Mouse (Mus musculus) liver, embryonic 14.5 days (tissue): Measurements from ENCODE around the gene Ift74. TPM values are rescaled to one million over a fixed set of nuclear protein-coding genes. Genes with fewer than 3 reads are reported as not detected.

Source experiments
- ATAC-seq: fragments of 200-750 bp; cut with Nextera tagmentation; 2 replicates; pipeline ENCODE4 v1.8.0; 2017; ENCODE audit warnings: moderate number of reproducible peaks, mild to moderate bottlenecking, moderate library complexity; ENCODE audit not compliant: insufficient read depth
- DNase-seq, 3 experiments: peaks; one replicate each; pipeline ENCODE4 v3.0.0-alpha.2; 2012 to 2013; ENCODE audit warnings: low read depth in 3 of 3, low spot score in 3 of 3
- H3K27ac ChIP-seq: fragments of 300-500 bp; sonication (generic); 2 replicates; pipeline ENCODE4 v1.5.1; 2014; ENCODE audit warnings: moderate library complexity, mild to moderate bottlenecking, control low read depth, inconsistent platforms
- H3K27me3 ChIP-seq: fragments of 300-500 bp; sonication (generic); 2 replicates; pipeline ENCODE4 v1.6.1; 2014; ENCODE audit warnings: mild to moderate bottlenecking, low read length, moderate library complexity; ENCODE audit not compliant: control insufficient read depth, insufficient read depth
- H3K36me3 ChIP-seq: fragments of 300-500 bp; sonication (generic); replicated peaks from 2 replicates; pipeline ENCODE4 v1.6.1; 2014; ENCODE audit warnings: low read depth; ENCODE audit not compliant: control insufficient read depth, insufficient read depth
- H3K4me1 ChIP-seq, 2 experiments: fragments of 200-500 bp in 1 of 2; fragments of 300-500 bp in 1 of 2; sonication (generic) in 1 of 2; replicated peaks; 2 replicates each; pipeline ENCODE4 v1.6.1; 2012 to 2014; ENCODE audit warnings: antibody characterized with exemption in 1 of 2, inconsistent platforms in 1 of 2, low read length in 1 of 2; ENCODE audit not compliant: control insufficient read depth in 2 of 2, insufficient read depth in 2 of 2
- H3K4me2 ChIP-seq: fragments of 300-500 bp; sonication (generic); 2 replicates; pipeline ENCODE4 v1.6.1; 2014; ENCODE audit warnings: low read depth, mild to moderate bottlenecking, control low read depth, moderate library complexity
- H3K4me3 ChIP-seq, 2 experiments: fragments of 200-500 bp in 1 of 2; fragments of 300-500 bp in 1 of 2; sonication (generic) in 1 of 2; 2 replicates each; pipeline ENCODE4 v1.5.1; 2012 to 2014; ENCODE audit warnings: low read depth in 2 of 2, low read length in 2 of 2, mild to moderate bottlenecking in 2 of 2, control low read depth in 1 of 2, inconsistent platforms in 1 of 2, moderate library complexity in 1 of 2; ENCODE audit not compliant: insufficient read depth in 1 of 2
- H3K9ac ChIP-seq: fragments of 300-500 bp; sonication (generic); replicated peaks from 2 replicates; pipeline ENCODE4 v1.6.1; 2014; ENCODE audit warnings: mild to moderate bottlenecking, control low read depth, moderate library complexity
- H3K9me3 ChIP-seq: fragments of 300-500 bp; sonication (generic); 2 replicates; pipeline ENCODE4 v1.6.1; 2016; ENCODE audit warnings: low read length, mixed read lengths; ENCODE audit not compliant: control insufficient read depth
- CTCF ChIP-seq: IDR thresholded peaks from 2 replicates; pipeline ENCODE4 v1.5.1; 2016; ENCODE audit warnings: antibody characterized with exemption, low read depth, control low read depth
- EP300 ChIP-seq: IDR thresholded peaks from 2 replicates; pipeline ENCODE4 v1.6.1; 2016; ENCODE audit warnings: antibody characterized with exemption, low read depth
- WGBS: fragments of 180-500 bp; shearing (Covaris S2); extraction: QIAGEN DNeasy Blood & Tissue Kit; methylation state at CpG from one replicate; pipeline ENCODE4 v1.1.7; 2014; ENCODE audit not compliant: insufficient replicate concordance; 5-methylcytosine and 5-hydroxymethylcytosine counted together
- microRNA counts: library from miRNA; unstranded; fragments of <30 nt; microRNA quantifications from one replicate; lab custom pipeline; 2016
- microRNA-seq: library from miRNA; unstranded; fragments of <30 nt; microRNA quantifications from one replicate; pipeline ENCODE4, GENCODE M21; 2016
- polyA plus RNA-seq, 2 experiments: library from polyadenylated mRNA; depleted of rRNA in 1 of 2; stranded (reverse) in 1 of 2; unstranded in 1 of 2; fragments of >200 nt; fragmentation: Nextera tagmentation in 1 of 2; extraction: Ambion mirVana in 1 of 2; gene quantifications; 2 replicates each; pipeline versions ENCODE4 v1.2.1 to v1.2.3; 2012 to 2014

The Ift74 gene
- polyA plus RNA-seq, 2 experiments, result 2.0 to 2.8 TPM

- Histone ChIP-seq H3K9ac (no peak within 1 kb of the TSS), H3K27ac (no peak within 1 kb of the TSS), H3K36me3 (no peaks in the 10 kb centered on the region), H3K4me3 (peak within 1 kb of the TSS; percentile 7 to 54; a peak in 3 of 4 replicates), H3K4me1 (peaks cover 0 to 11% of the 10 kb centered on the region in 2 experiments; a peak in 2 of 4 replicates), H3K27me3 (no peaks in the 10 kb centered on the region), H3K4me2 (peak within 1 kb of the TSS; percentile 37), H3K9me3 (no peaks in the 10 kb centered on the region)
- ATAC-seq, result peak; percentile 64
- no peak for DNase-seq
- WGBS, result 18% methylated on average over 16 of the region's 16 CpGs
- TF ChIP-seq EP300, result no peak
- no peak for TF ChIP-seq CTCF
Observed at GRCm38 (mm10) chr4:94738838-94739731, 124.8 kb downstream of the Ift74 start, which contains the start of gene Tek. TSS of gene Tek (plus strand) at chr4:94739289.

- Histone ChIP-seq H3K27ac (no peak overlapping the region), H3K9me3 (no peaks in the 10 kb centered on the region), H3K4me1 (peaks cover 0 to 16% of the 10 kb centered on the region in 2 experiments; a peak in 2 of 4 replicates), H3K4me3 (no peak overlapping the region), H3K9ac (no peak overlapping the region), H3K36me3 (no peaks in the 10 kb centered on the region), H3K4me2 (no peak overlapping the region), H3K27me3 (no peaks in the 10 kb centered on the region)
- no peak for TF ChIP-seq CTCF
- DNase-seq (no peak), ATAC-seq (no peak)
- WGBS, result 29% methylated on average over 1 of the region's 1 CpGs
Observed at GRCm38 (mm10) chr4:94741824-94742223, 127.5 kb downstream of the Ift74 start.

MicroRNAs within 50 kb of the gene (microRNA counts, 519-probe panel; counts per million panel counts)
- 69.9 counts per million for microRNA mmu-miR-872 (lab: Ali Mortazavi, UCI)

Small RNA genes within 50 kb of the gene (microRNA-seq; reads per million reads assigned to microRNA genes)
- 1,083 reads per million, percentile 73 among the genes with 10 or more reads in this experiment for gene Mir872

Other genes with a start within 250 kb of the Ift74 start
- not detected in 2 replicates for gene Gm10306, start 57.9 kb upstream of the Ift74 start, polyA plus RNA-seq (2012; rRNA removed)
- gene Gm10306, start 57.9 kb upstream of the Ift74 start, polyA plus RNA-seq (2014; fragmentation: Nextera tagmentation; extraction: Ambion mirVana), result 0.33 and 0.44 TPM in 2 replicates
- gene Caap1, start 57.7 kb upstream of the Ift74 start, polyA plus RNA-seq (2012; rRNA removed), result 2.7 and 5.4 TPM in 2 replicates
- 9.7 and 10.3 TPM in 2 replicates for gene Caap1, start 57.7 kb upstream of the Ift74 start, polyA plus RNA-seq (2014; fragmentation: Nextera tagmentation; extraction: Ambion mirVana)
- 12.0 and 17.0 TPM in 2 replicates for gene Plaa, start 11.2 kb upstream of the Ift74 start, polyA plus RNA-seq (2012; rRNA removed)
- 26.3 and 30.8 TPM in 2 replicates for gene Plaa, start 11.2 kb upstream of the Ift74 start, polyA plus RNA-seq (2014; fragmentation: Nextera tagmentation; extraction: Ambion mirVana)
- gene Lrrc19, start 35.7 kb downstream of the Ift74 start, polyA plus RNA-seq (2012; rRNA removed), result not detected in 2 replicates
- 0.10 and 0.11 TPM in 2 replicates for gene Lrrc19, start 35.7 kb downstream of the Ift74 start, polyA plus RNA-seq (2014; fragmentation: Nextera tagmentation; extraction: Ambion mirVana)
- gene Tek, start 124.8 kb downstream of the Ift74 start, polyA plus RNA-seq (2012; rRNA removed), result 1.4 and 2.2 TPM in 2 replicates
- gene Tek, start 124.8 kb downstream of the Ift74 start, polyA plus RNA-seq (2014; fragmentation: Nextera tagmentation; extraction: Ambion mirVana), result 3.6 and 4.2 TPM in 2 replicates